Mouse (Mus musculus): ENCODE results near the gene Ppp2r5e.

Gene Ppp2r5e

GRCm38 (mm10) chr12:75596154-75597002, at the start of gene Ppp2r5e:
Gene Ppp2r5e, minus strand, starts transcription at chr12:75596245.
- DNase-seq (ENCODE audit: low read depth): peak; percentile 97

GRCm38 (mm10) chr12:75645780-75646179, 49.7 kb upstream of the Ppp2r5e start:
- no peak for DNase-seq (ENCODE audit: low read depth)

- no peak for DNase-seq (ENCODE audit: low read depth)
Observed at GRCm38 (mm10) chr12:75641726-75642125, 45.7 kb upstream of the Ppp2r5e start.

- DNase-seq (ENCODE audit: low read depth): no peak
Observed at GRCm38 (mm10) chr12:75638345-75638744, 42.3 kb upstream of the Ppp2r5e start.

GRCm38 (mm10) chr12:75637103-75637502, 41.1 kb upstream of the Ppp2r5e start:
- DNase-seq (ENCODE audit: low read depth): no peak

GRCm38 (mm10) chr12:75635771-75636430, 39.9 kb upstream of the Ppp2r5e start:
- no peak for DNase-seq (ENCODE audit: low read depth)

GRCm38 (mm10) chr12:75629618-75630017, 33.6 kb upstream of the Ppp2r5e start:
- no peak for DNase-seq (ENCODE audit: low read depth)

GRCm38 (mm10) chr12:75623292-75623691, 27.2 kb upstream of the Ppp2r5e start:
- no peak for DNase-seq (ENCODE audit: low read depth)

- no peak for DNase-seq (ENCODE audit: low read depth)
Observed at GRCm38 (mm10) chr12:75622835-75623234, 26.8 kb upstream of the Ppp2r5e start.

GRCm38 (mm10) chr12:75616841-75617240, 20.8 kb upstream of the Ppp2r5e start:
- DNase-seq (ENCODE audit: low read depth): no peak

GRCm38 (mm10) chr12:75616158-75616791, 20.2 kb upstream of the Ppp2r5e start:
- no peak for DNase-seq (ENCODE audit: low read depth)

- DNase-seq (ENCODE audit: low read depth): no peak
Observed at GRCm38 (mm10) chr12:75615556-75615955, 19.5 kb upstream of the Ppp2r5e start.

- no peak for DNase-seq (ENCODE audit: low read depth)
Observed at GRCm38 (mm10) chr12:75612711-75613110, 16.7 kb upstream of the Ppp2r5e start.

GRCm38 (mm10) chr12:75599490-75599889, 3.4 kb upstream of the Ppp2r5e start:
- no peak for DNase-seq (ENCODE audit: low read depth)

- DNase-seq (ENCODE audit: low read depth): no peak
Observed at GRCm38 (mm10) chr12:75598988-75599387, 2.9 kb upstream of the Ppp2r5e start.

GRCm38 (mm10) chr12:75597707-75598106, 1.7 kb upstream of the Ppp2r5e start:
- DNase-seq (ENCODE audit: low read depth): no peak

GRCm38 (mm10) chr12:75595291-75596153, 523 bp downstream of the Ppp2r5e start:
- DNase-seq (ENCODE audit: low read depth): no peak

GRCm38 (mm10) chr12:75594404-75594803, 1.6 kb downstream of the Ppp2r5e start:
- no peak for DNase-seq (ENCODE audit: low read depth)

- no peak for DNase-seq (ENCODE audit: low read depth)
Observed at GRCm38 (mm10) chr12:75593817-75594216, 2.2 kb downstream of the Ppp2r5e start.

- no peak for DNase-seq (ENCODE audit: low read depth)
Observed at GRCm38 (mm10) chr12:75587501-75587900, 8.5 kb downstream of the Ppp2r5e start.

- no peak for DNase-seq (ENCODE audit: low read depth)
Observed at GRCm38 (mm10) chr12:75583776-75584175, 12.3 kb downstream of the Ppp2r5e start.

GRCm38 (mm10) chr12:75579076-75579475, 17.0 kb downstream of the Ppp2r5e start:
- DNase-seq (ENCODE audit: low read depth): no peak
